Mouse (Mus musculus) cerebellum, postnatal 10 days (tissue): ENCODE measurements around the gene BC051665.

Experiments
- DNase-seq, 2 experiments: peaks; one replicate each; pipeline ENCODE4 v3.0.0; 2021; ENCODE audit warnings: mixed read lengths in 2 of 2

Gene BC051665

GRCm38 (mm10) chr13:60742611-60743010 is 43.6 kb downstream of the BC051665 start:
- no peak for DNase-seq

GRCm38 (mm10) chr13:60740248-60740647 is 45.9 kb downstream of the BC051665 start:
- no peak for DNase-seq

DNA sequence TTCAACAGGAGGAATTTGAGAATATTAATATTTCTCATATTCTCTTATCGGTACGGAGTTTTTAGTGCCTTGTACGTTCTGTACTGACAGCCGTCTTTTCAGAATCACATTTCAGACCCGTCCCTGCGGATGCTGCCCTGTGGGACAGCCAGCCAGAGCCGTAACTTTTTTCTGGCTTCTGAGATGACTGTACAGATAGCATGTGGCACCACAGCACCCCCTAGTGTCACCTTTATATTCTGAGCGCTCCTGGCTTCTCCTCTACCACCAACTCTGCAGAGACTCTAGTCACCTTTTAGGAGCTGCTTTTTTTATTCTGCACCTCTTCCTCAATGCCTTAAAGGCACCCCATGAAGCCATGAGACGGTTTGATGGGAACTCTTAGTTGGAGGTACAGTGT is 47.7 kb downstream of the BC051665 start:
- DNase-seq: peak; percentile 88 to 92

- peak in 1 of 2 experiments; percentile 50 for DNase-seq
Observed at GRCm38 (mm10) chr13:60737632-60738324, 48.4 kb downstream of the BC051665 start.

GRCm38 (mm10) chr13:60736421-60737105 is 49.6 kb downstream of the BC051665 start:
- no peak for DNase-seq

- DNase-seq: peak; percentile 77 to 86
Observed at GRCm38 (mm10) chr13:60735306-60735705, 50.9 kb downstream of the BC051665 start.
